Mouse (Mus musculus) heart, postnatal 0 days (tissue): ENCODE results near the gene Awat2. TPM values are rescaled to one million over a fixed set of nuclear protein-coding genes. Genes with fewer than 3 reads are reported as not detected.
"Not testable (repeated sequence)": the region's sequence is repeated elsewhere in the genome, so short reads cannot be mapped to it uniquely, and the experiment has no call there.

ENCODE experiments used
- ATAC-seq: fragments of 200-750 bp; cut with Nextera tagmentation; 2 replicates; pipeline ENCODE4 v1.8.0; 2017; ENCODE audit warnings: low read depth, moderate number of reproducible peaks, moderate library complexity; ENCODE audit not compliant: insufficient read depth
- DNase-seq: peaks from one replicate; pipeline ENCODE4 v3.0.0-alpha.2; 2016; ENCODE audit warnings: low spot score
- H3K27ac ChIP-seq: fragments of 300-500 bp; sonication (generic); 2 replicates; pipeline ENCODE4 v1.5.1; 2014; ENCODE audit warnings: low read depth, mild to moderate bottlenecking
- H3K27me3 ChIP-seq: fragments of 300-500 bp; sonication (generic); 2 replicates; pipeline ENCODE4 v1.6.1; 2014; ENCODE audit warnings: low read length, mixed read lengths; ENCODE audit not compliant: control insufficient read depth, insufficient read depth
- H3K36me3 ChIP-seq: fragments of 300-500 bp; sonication (generic); replicated peaks from 2 replicates; pipeline ENCODE4 v1.6.1; 2014; ENCODE audit warnings: low read length, mixed read lengths; ENCODE audit not compliant: control insufficient read depth, insufficient read depth
- H3K4me1 ChIP-seq: fragments of 300-500 bp; sonication (generic); 2 replicates; pipeline ENCODE4 v1.6.1; 2014; ENCODE audit warnings: antibody characterized with exemption; ENCODE audit not compliant: control insufficient read depth, insufficient read depth
- H3K4me2 ChIP-seq: fragments of 300-500 bp; sonication (generic); 2 replicates; pipeline ENCODE4 v1.6.1; 2014; ENCODE audit warnings: low read depth, mild to moderate bottlenecking, low read length, moderate library complexity
- H3K4me3 ChIP-seq: fragments of 300-500 bp; sonication (generic); 2 replicates; pipeline ENCODE4 v1.5.1; 2014; ENCODE audit warnings: low read depth, low read length
- H3K9ac ChIP-seq: fragments of 300-500 bp; sonication (generic); replicated peaks from 2 replicates; pipeline ENCODE4 v1.6.1; 2014; ENCODE audit warnings: low read depth, low read length, mixed read lengths
- H3K9me3 ChIP-seq: fragments of 300-500 bp; sonication (generic); replicated peaks from 2 replicates; pipeline ENCODE4 v1.6.1; 2016; ENCODE audit warnings: low read length; ENCODE audit not compliant: control insufficient read depth
- CTCF ChIP-seq: IDR thresholded peaks from 2 replicates; pipeline ENCODE4 v1.5.1; 2016; ENCODE audit warnings: antibody characterized with exemption, control low read depth, low read depth
- EP300 ChIP-seq: IDR thresholded peaks from 2 replicates; pipeline ENCODE4 v1.6.1; 2016; ENCODE audit warnings: antibody characterized with exemption, low read depth
- WGBS: fragments of 180-500 bp; shearing (Covaris S2); extraction: QIAGEN DNeasy Blood & Tissue Kit; methylation state at CpG from one replicate; pipeline ENCODE4 v1.1.7; 2014; 5-methylcytosine and 5-hydroxymethylcytosine counted together
- polyA plus RNA-seq: library from polyadenylated mRNA; unstranded; fragments of >200 nt; fragmentation: Nextera tagmentation; extraction: Ambion mirVana; gene quantifications from 2 replicates; pipeline ENCODE4 v1.2.1, GENCODE M21; 2015
- total RNA-seq: library from RNA; depleted of rRNA; stranded (reverse); fragments of >200 nt; gene quantifications from 2 replicates; pipeline ENCODE4 v1.2.3, GENCODE M21; 2014; ENCODE audit warnings: low replicate concordance; rRNA removed

Gene Awat2
- total RNA-seq, result not detected in 2 replicates
- 0.07 TPM in 1 of 2 replicates, not detected in the other for polyA plus RNA-seq

GRCm38 (mm10) chrX:100442617-100443016 lies at the start of gene Awat2:
Gene Awat2 (minus strand): TSS chrX:100442717.
- H3K9me3 ChIP-seq, H3K27ac ChIP-seq, H3K9ac ChIP-seq, H3K4me1 ChIP-seq, H3K36me3 ChIP-seq, H3K4me2 ChIP-seq, DNase-seq, H3K27me3 ChIP-seq, H3K4me3 ChIP-seq, ATAC-seq: not testable (repeated sequence)
- WGBS, result 62% methylated on average over 2 of the region's 2 CpGs

GRCm38 (mm10) chrX:100480317-100480716 lies 37.8 kb upstream of the Awat2 start:
- Histone ChIP-seq H3K4me3 (no peak overlapping the region), H3K27ac (no peak overlapping the region), H3K36me3 (no peaks in the 10 kb centered on the region), H3K9me3 (no peaks in the 10 kb centered on the region), H3K27me3 (no peaks in the 10 kb centered on the region), H3K9ac (no peak overlapping the region), H3K4me1 (no peaks in the 10 kb centered on the region), H3K4me2 (no peak overlapping the region)
- DNase-seq (peak; percentile 33), ATAC-seq (peak; percentile 76)
- TF ChIP-seq EP300 (no peak), CTCF (peak; percentile 67)
- 29% methylated on average over 3 of the region's 3 CpGs for WGBS

- no peaks in the 10 kb centered on the region for H3K36me3 ChIP-seq
- TF ChIP-seq CTCF (no peak), EP300 (no peak)
- H3K4me3 ChIP-seq, result no peak overlapping the region
- no peak overlapping the region for H3K9ac ChIP-seq
- H3K27ac ChIP-seq, result no peak overlapping the region
- H3K4me1 ChIP-seq, result no peaks in the 10 kb centered on the region
- H3K9me3 ChIP-seq, result no peaks in the 10 kb centered on the region
- DNase-seq (no peak), ATAC-seq (no peak)
- no peaks in the 10 kb centered on the region for H3K27me3 ChIP-seq
- H3K4me2 ChIP-seq, result no peak overlapping the region
- 46% methylated on average over 4 of the region's 4 CpGs for WGBS
Observed at GRCm38 (mm10) chrX:100475569-100476223, 33.2 kb upstream of the Awat2 start.

DNA sequence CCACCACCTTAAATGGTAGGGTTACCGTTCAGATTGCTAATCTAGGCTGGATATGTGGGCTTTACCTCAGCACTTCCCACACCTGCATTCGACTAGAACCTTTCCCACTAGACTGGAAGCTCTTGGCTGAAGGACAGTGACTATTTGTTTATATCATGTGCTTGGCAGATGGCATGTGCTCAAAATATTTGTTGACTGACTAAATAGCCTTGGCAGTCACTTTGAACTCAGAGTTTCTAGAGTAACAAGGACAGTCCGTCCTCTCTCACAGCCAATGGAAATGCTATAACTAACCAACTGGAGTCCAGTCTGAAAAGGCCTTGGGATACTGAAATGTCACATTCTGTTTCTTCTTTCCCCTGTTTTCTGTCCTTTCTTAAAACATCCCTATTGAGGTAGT lies 29.0 kb upstream of the Awat2 start:
- Histone ChIP-seq H3K9me3 (no peaks in the 10 kb centered on the region), H3K27me3 (no peaks in the 10 kb centered on the region), H3K4me3 (no peak overlapping the region), H3K36me3 (no peaks in the 10 kb centered on the region), H3K4me2 (no peak overlapping the region), H3K27ac (no peak overlapping the region), H3K4me1 (no peaks in the 10 kb centered on the region), H3K9ac (no peak overlapping the region)
- no peak for TF ChIP-seq CTCF
- TF ChIP-seq EP300, result no peak
- WGBS, result 57% methylated on average over 3 of the region's 3 CpGs
- ATAC-seq (no peak), DNase-seq (no peak)

GRCm38 (mm10) chrX:100470126-100470525 lies 27.6 kb upstream of the Awat2 start:
- no peak overlapping the region for H3K9ac ChIP-seq
- TF ChIP-seq CTCF (no peak), EP300 (no peak)
- 54% methylated on average over 3 of the region's 3 CpGs for WGBS
- H3K27me3 ChIP-seq, result no peaks in the 10 kb centered on the region
- no peak overlapping the region for H3K27ac ChIP-seq
- no peaks in the 10 kb centered on the region for H3K9me3 ChIP-seq
- no peak for DNase-seq
- H3K4me1 ChIP-seq, result no peaks in the 10 kb centered on the region
- ATAC-seq, result no peak
- H3K4me3 ChIP-seq, result no peak overlapping the region
- H3K4me2 ChIP-seq, result no peak overlapping the region
- H3K36me3 ChIP-seq, result no peaks in the 10 kb centered on the region

GRCm38 (mm10) chrX:100468047-100468446 lies 25.5 kb upstream of the Awat2 start:
- no peaks in the 10 kb centered on the region for H3K4me1 ChIP-seq
- 44% methylated on average over 4 of the region's 4 CpGs for WGBS
- H3K9me3 ChIP-seq, result no peaks in the 10 kb centered on the region
- DNase-seq, result no peak
- 0 out of 2 replicates have a peak, but pooled peaks cover 2% of the 10 kb centered on the region for H3K27me3 ChIP-seq
- no peak for TF ChIP-seq EP300
- no peak for TF ChIP-seq CTCF
- H3K4me2 ChIP-seq, result no peak overlapping the region
- H3K27ac ChIP-seq, result no peak overlapping the region
- H3K9ac ChIP-seq, result no peak overlapping the region
- no peak; the same call in 1 of the 2 replicates for ATAC-seq
- no peaks in the 10 kb centered on the region for H3K36me3 ChIP-seq
- no peak overlapping the region for H3K4me3 ChIP-seq
